Mouse (Mus musculus): ENCODE measurements around the gene Ift88. TPM values are rescaled to one million over a fixed set of nuclear protein-coding genes. Genes with fewer than 3 reads are reported as not detected.

Gene Ift88
- polyA plus RNA-seq, 1 experiment: 0.11 TPM

- H3K4me1 ChIP-seq: peaks cover 55% of the 10 kb centered on the region
- no peak overlapping the region for H3K4me3 ChIP-seq (replicated peaks)
- peaks cover 10% of the 10 kb centered on the region for H3K9me3 ChIP-seq
- no peaks in the 10 kb centered on the region for H3K36me3 ChIP-seq (replicated peaks; ENCODE audit: low read length)
- peaks cover 43% of the 10 kb centered on the region for H3K27me3 ChIP-seq (replicated peaks)
- TF ChIP-seq FLI1 (IDR thresholded peaks at IDR 0.05; ENCODE audit: low read length): no peak
- TF ChIP-seq GATA1 (IDR thresholded peaks at IDR 0.05; ENCODE audit: borderline replicate concordance, low read length): no peak
These were observed 103.3 kb downstream of the Ift88 start for GRCm38 (mm10) chr14:57527122-57527521.

- Histone ChIP-seq H3K36me3 (replicated peaks; ENCODE audit: low read length) (no peaks in the 10 kb centered on the region), H3K4me1 (peaks cover 57% of the 10 kb centered on the region), H3K4me3 (replicated peaks) (no peak overlapping the region), H3K9me3 (peaks cover 7% of the 10 kb centered on the region), H3K27me3 (replicated peaks) (peaks cover 40% of the 10 kb centered on the region)
- TF ChIP-seq FLI1 (IDR thresholded peaks at IDR 0.05; ENCODE audit: low read length): no peak
- no peak for TF ChIP-seq GATA1 (IDR thresholded peaks at IDR 0.05; ENCODE audit: borderline replicate concordance, low read length)
These were observed 103.7 kb downstream of the Ift88 start for GRCm38 (mm10) chr14:57527598-57527997.

GRCm38 (mm10) chr14:57529086-57529785, 105.4 kb downstream of the Ift88 start:
- H3K27me3 ChIP-seq (replicated peaks): peaks cover 23% of the 10 kb centered on the region

GRCm38 (mm10) chr14:57529786-57530515, 106.1 kb downstream of the Ift88 start:
- no peaks in the 10 kb centered on the region for H3K9me3 ChIP-seq
- no peak for TF ChIP-seq GATA1 (IDR thresholded peaks at IDR 0.05; ENCODE audit: borderline replicate concordance, low read length)
- TF ChIP-seq FLI1 (IDR thresholded peaks at IDR 0.05; ENCODE audit: low read length): no peak
- H3K36me3 ChIP-seq (replicated peaks; ENCODE audit: low read length): no peaks in the 10 kb centered on the region
- peaks cover 66% of the 10 kb centered on the region for H3K4me1 ChIP-seq
- peak overlapping the region; percentile 79 for H3K4me3 ChIP-seq (replicated peaks)
- peaks cover 17% of the 10 kb centered on the region for H3K27me3 ChIP-seq (replicated peaks)

More at GRCm38 (mm10) chr14:57529086-57529785, 105.4 kb downstream of the Ift88 start:
- H3K4me3 ChIP-seq (replicated peaks): peak overlapping the region; percentile 79
- H3K4me1 ChIP-seq: peaks cover 65% of the 10 kb centered on the region
- H3K9me3 ChIP-seq: no peaks in the 10 kb centered on the region
- TF ChIP-seq FLI1 (IDR thresholded peaks at IDR 0.05; ENCODE audit: low read length) (no peak), GATA1 (IDR thresholded peaks at IDR 0.05; ENCODE audit: borderline replicate concordance, low read length) (no peak)
- H3K36me3 ChIP-seq (replicated peaks; ENCODE audit: low read length): no peaks in the 10 kb centered on the region

- H3K27me3 ChIP-seq (replicated peaks): peaks cover 2% of the 10 kb centered on the region
- H3K36me3 ChIP-seq (replicated peaks; ENCODE audit: low read length): no peaks in the 10 kb centered on the region
- H3K9me3 ChIP-seq: no peaks in the 10 kb centered on the region
- peaks cover 71% of the 10 kb centered on the region for H3K4me1 ChIP-seq
- H3K4me3 ChIP-seq (replicated peaks): peak overlapping the region; percentile 68
- TF ChIP-seq GATA1 (IDR thresholded peaks at IDR 0.05; ENCODE audit: borderline replicate concordance, low read length) (no peak), FLI1 (IDR thresholded peaks at IDR 0.05; ENCODE audit: low read length) (no peak)
These were observed 108.7 kb downstream of the Ift88 start for GRCm38 (mm10) chr14:57532577-57532976.

GRCm38 (mm10) chr14:57533214-57533613, 109.4 kb downstream of the Ift88 start:
- Histone ChIP-seq H3K9me3 (no peaks in the 10 kb centered on the region), H3K36me3 (replicated peaks; ENCODE audit: low read length) (no peaks in the 10 kb centered on the region), H3K4me3 (replicated peaks) (no peak overlapping the region), H3K27me3 (replicated peaks) (no peaks in the 10 kb centered on the region), H3K4me1 (peaks cover 71% of the 10 kb centered on the region)
- TF ChIP-seq FLI1 (IDR thresholded peaks at IDR 0.05; ENCODE audit: low read length): no peak

- H3K27me3 ChIP-seq (replicated peaks): no peaks in the 10 kb centered on the region
- H3K9me3 ChIP-seq: no peaks in the 10 kb centered on the region
- TF ChIP-seq FLI1 (IDR thresholded peaks at IDR 0.05; ENCODE audit: low read length) (no peak), GATA1 (IDR thresholded peaks at IDR 0.05; ENCODE audit: borderline replicate concordance, low read length) (no peak)
- no peak overlapping the region for H3K4me3 ChIP-seq (replicated peaks)
- H3K4me1 ChIP-seq: peaks cover 71% of the 10 kb centered on the region
- H3K36me3 ChIP-seq (replicated peaks; ENCODE audit: low read length): no peaks in the 10 kb centered on the region
These were observed 110.0 kb downstream of the Ift88 start for GRCm38 (mm10) chr14:57533841-57534240.

- Histone ChIP-seq H3K36me3 (replicated peaks; ENCODE audit: low read length) (no peaks in the 10 kb centered on the region), H3K9me3 (no peaks in the 10 kb centered on the region), H3K4me3 (replicated peaks) (no peak overlapping the region), H3K4me1 (peaks cover 69% of the 10 kb centered on the region), H3K27me3 (replicated peaks) (no peaks in the 10 kb centered on the region)
- TF ChIP-seq FLI1 (IDR thresholded peaks at IDR 0.05; ENCODE audit: low read length) (no peak), GATA1 (IDR thresholded peaks at IDR 0.05; ENCODE audit: borderline replicate concordance, low read length) (no peak)
These were observed 110.5 kb downstream of the Ift88 start for GRCm38 (mm10) chr14:57534346-57534745.

- TF ChIP-seq FLI1 (IDR thresholded peaks at IDR 0.05; ENCODE audit: low read length): no peak
- TF ChIP-seq GATA1 (IDR thresholded peaks at IDR 0.05; ENCODE audit: borderline replicate concordance, low read length): no peak
- H3K4me1 ChIP-seq: peaks cover 63% of the 10 kb centered on the region
These were observed 111.1 kb downstream of the Ift88 start for GRCm38 (mm10) chr14:57534961-57535360.

GRCm38 (mm10) chr14:57535646-57536045, 111.8 kb downstream of the Ift88 start:
- H3K4me1 ChIP-seq: peaks cover 58% of the 10 kb centered on the region
- no peaks in the 10 kb centered on the region for H3K9me3 ChIP-seq
- no peaks in the 10 kb centered on the region for H3K36me3 ChIP-seq (replicated peaks; ENCODE audit: low read length)
- H3K27me3 ChIP-seq (replicated peaks): no peaks in the 10 kb centered on the region
- peak overlapping the region; percentile 5 for H3K4me3 ChIP-seq (replicated peaks)
- TF ChIP-seq GATA1 (IDR thresholded peaks at IDR 0.05; ENCODE audit: borderline replicate concordance, low read length): no peak
- TF ChIP-seq FLI1 (IDR thresholded peaks at IDR 0.05; ENCODE audit: low read length): no peak

More at GRCm38 (mm10) chr14:57534961-57535360, 111.1 kb downstream of the Ift88 start:
- Histone ChIP-seq H3K27me3 (replicated peaks) (no peaks in the 10 kb centered on the region), H3K9me3 (no peaks in the 10 kb centered on the region), H3K36me3 (replicated peaks; ENCODE audit: low read length) (no peaks in the 10 kb centered on the region), H3K4me3 (replicated peaks) (no peak overlapping the region)

Data from megakaryocyte, embryonic 14.5 days (primary cell).